Mouse (Mus musculus): ENCODE measurements around the gene Epha2. TPM values are rescaled to one million over a fixed set of nuclear protein-coding genes. Genes with fewer than 3 reads are reported as not detected.

Gene Epha2
- 46.8 TPM for polyA plus RNA-seq (2012; fragmentation: generic; extraction: Trizol)

- Histone ChIP-seq H3K4me3 (peak within 1 kb of the TSS; percentile 91), H3ac (ENCODE audit: control insufficient read depth, insufficient read length) (peak within 1 kb of the TSS; percentile 60), H3K27me3 (ENCODE audit: control insufficient read depth, insufficient read depth, insufficient read length) (no peaks in the 10 kb centered on the region), H3K79me2 (ENCODE audit: control insufficient read depth, insufficient read depth) (peaks cover 48% of the 10 kb centered on the region), H3K36me3 (ENCODE audit: control insufficient read depth, insufficient read depth) (no peaks in the 10 kb centered on the region), H3K4me2 (ENCODE audit: low read depth) (peak within 1 kb of the TSS; percentile 91)
- peak; percentile 97 for TF ChIP-seq POLR2A (IDR thresholded peaks at IDR 0.05; ENCODE audit: insufficient read length, low read depth)
- TF ChIP-seq E2F4 (IDR thresholded peaks at IDR 0.05; ENCODE audit: insufficient read depth): no peak
- peak; percentile 96 for TF ChIP-seq POLR2AphosphoS2 (IDR thresholded peaks at IDR 0.05; ENCODE audit: insufficient read length, low read depth)
- no peak for TF ChIP-seq MYOG (IDR thresholded peaks at IDR 0.05; ENCODE audit: control insufficient read depth in 1 of 3, insufficient read depth in 1 of 3, insufficient read length in 2 of 3, low read depth in 2 of 3)
- no peak for TF ChIP-seq MAX (IDR thresholded peaks at IDR 0.05; ENCODE audit: low read depth)
- no peak for TF ChIP-seq USF1 (IDR thresholded peaks at IDR 0.05; ENCODE audit: low read depth)
- no peak for TF ChIP-seq TCF3 (IDR thresholded peaks at IDR 0.05; ENCODE audit: insufficient read length, low read depth)
- no peak for TF ChIP-seq REST (IDR thresholded peaks at IDR 0.05; ENCODE audit: insufficient read depth, insufficient read length)
- no peak for TF ChIP-seq SRF (IDR thresholded peaks at IDR 0.05; ENCODE audit: control insufficient read depth, insufficient read length, low read depth)
- TF ChIP-seq CEBPB (IDR thresholded peaks at IDR 0.05; ENCODE audit: insufficient read depth, poor library complexity, severe bottlenecking): no peak
These were observed at the start of gene Epha2 for GRCm38 (mm10) chr4:141301116-141301553. TSS of gene Epha2 (plus strand) at chr4:141301240.

DNA sequence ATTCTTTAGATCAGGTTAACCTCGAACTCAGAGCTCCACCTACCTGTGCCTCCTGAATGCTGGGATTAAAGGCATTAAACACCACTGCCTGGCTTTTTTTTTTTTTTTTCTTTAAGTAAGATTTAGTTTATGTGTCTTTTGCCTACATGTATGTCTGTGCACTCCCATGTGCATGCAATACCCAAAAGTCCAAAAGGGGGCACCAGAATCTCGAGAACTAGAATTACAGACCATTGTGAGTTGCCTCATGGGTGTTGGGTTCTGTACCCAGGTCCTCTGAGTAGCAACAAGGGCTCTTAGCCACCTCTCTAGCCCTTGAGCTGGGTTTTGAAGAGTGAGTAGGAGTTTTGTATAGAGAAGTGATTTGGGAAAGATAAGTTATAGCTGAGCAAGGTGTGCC lies 48.4 kb upstream of the Epha2 start:
- TF ChIP-seq REST (IDR thresholded peaks at IDR 0.05; ENCODE audit: insufficient read depth, insufficient read length) (no peak), MYOD1 (IDR thresholded peaks at IDR 0.05; ENCODE audit: control insufficient read depth in 1 of 3, insufficient read length in 2 of 3, low read depth in 2 of 3) (no peak), POLR2AphosphoS2 (IDR thresholded peaks at IDR 0.05; ENCODE audit: insufficient read length, low read depth) (no peak), E2F4 (IDR thresholded peaks at IDR 0.05; ENCODE audit: insufficient read depth) (no peak), CEBPB (IDR thresholded peaks at IDR 0.05; ENCODE audit: insufficient read depth, poor library complexity, severe bottlenecking) (no peak), MYOG (IDR thresholded peaks at IDR 0.05; ENCODE audit: control insufficient read depth in 1 of 3, insufficient read depth in 1 of 3, insufficient read length in 2 of 3, low read depth in 2 of 3) (no peak), TCF3 (IDR thresholded peaks at IDR 0.05; ENCODE audit: insufficient read length, low read depth) (no peak), TCF12 (IDR thresholded peaks at IDR 0.05; ENCODE audit: insufficient read depth, poor library complexity, severe bottlenecking) (no peak), MAX (IDR thresholded peaks at IDR 0.05; ENCODE audit: low read depth) (no peak), SRF (IDR thresholded peaks at IDR 0.05; ENCODE audit: control insufficient read depth, insufficient read length, low read depth) (no peak), USF1 (IDR thresholded peaks at IDR 0.05; ENCODE audit: low read depth) (no peak), POLR2A (IDR thresholded peaks at IDR 0.05; ENCODE audit: insufficient read length, low read depth) (no peak)
- Histone ChIP-seq H3K4me3 (no peak overlapping the region), H3K36me3 (ENCODE audit: control insufficient read depth, insufficient read depth) (peaks cover 6% of the 10 kb centered on the region), H3K4me2 (ENCODE audit: low read depth) (no peak overlapping the region), H3ac (ENCODE audit: control insufficient read depth, insufficient read length) (no peak overlapping the region), H3K79me2 (ENCODE audit: control insufficient read depth, insufficient read depth) (no peaks in the 10 kb centered on the region), H3K27me3 (ENCODE audit: control insufficient read depth, insufficient read depth, insufficient read length) (no peaks in the 10 kb centered on the region)

DNA sequence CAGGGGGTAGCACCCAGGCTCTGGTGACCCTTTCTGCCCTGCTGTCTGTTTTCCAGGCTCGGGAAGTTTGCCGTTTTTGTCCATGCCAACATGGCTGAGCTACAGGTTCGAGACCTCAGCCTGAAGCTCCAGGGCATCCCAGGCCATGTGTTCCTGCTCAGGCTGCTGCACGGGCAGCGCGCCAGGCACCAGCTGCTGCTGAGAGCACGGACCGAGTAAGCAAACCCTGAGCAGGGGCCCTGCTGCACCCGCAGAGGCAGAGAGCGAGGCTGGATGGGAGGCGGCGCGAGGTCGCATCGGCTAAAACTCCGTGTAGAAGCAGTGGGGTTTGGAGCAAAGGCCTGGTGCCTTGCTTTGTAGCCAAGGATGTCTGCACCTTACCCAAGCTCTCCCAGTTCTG lies 46.8 kb upstream of the Epha2 start:
- no peak overlapping the region for H3ac ChIP-seq (ENCODE audit: control insufficient read depth, insufficient read length)
- H3K4me3 ChIP-seq: no peak overlapping the region
- no peaks in the 10 kb centered on the region for H3K79me2 ChIP-seq (ENCODE audit: control insufficient read depth, insufficient read depth)
- H3K27me3 ChIP-seq (ENCODE audit: control insufficient read depth, insufficient read depth, insufficient read length): no peaks in the 10 kb centered on the region
- peaks cover 6% of the 10 kb centered on the region for H3K36me3 ChIP-seq (ENCODE audit: control insufficient read depth, insufficient read depth)
- no peak overlapping the region for H3K4me2 ChIP-seq (ENCODE audit: low read depth)
- TF ChIP-seq MYOG (IDR thresholded peaks at IDR 0.05; ENCODE audit: control insufficient read depth in 1 of 3, insufficient read depth in 1 of 3, insufficient read length in 2 of 3, low read depth in 2 of 3): peak in 2 of 3 experiments; percentile 65 to 72
- TF ChIP-seq CEBPB (IDR thresholded peaks at IDR 0.05; ENCODE audit: insufficient read depth, poor library complexity, severe bottlenecking): no peak
- peak in 1 of 3 experiments; percentile 49 for TF ChIP-seq MYOD1 (IDR thresholded peaks at IDR 0.05; ENCODE audit: control insufficient read depth in 1 of 3, insufficient read length in 2 of 3, low read depth in 2 of 3)

GRCm38 (mm10) chr4:141257440-141257839 lies 43.6 kb upstream of the Epha2 start:
- no peaks in the 10 kb centered on the region for H3K79me2 ChIP-seq (ENCODE audit: control insufficient read depth, insufficient read depth)
- H3K36me3 ChIP-seq (ENCODE audit: control insufficient read depth, insufficient read depth): no peaks in the 10 kb centered on the region
- no peak overlapping the region for H3K4me2 ChIP-seq (ENCODE audit: low read depth)
- TF ChIP-seq E2F4 (IDR thresholded peaks at IDR 0.05; ENCODE audit: insufficient read depth) (no peak), CEBPB (IDR thresholded peaks at IDR 0.05; ENCODE audit: insufficient read depth, poor library complexity, severe bottlenecking) (no peak), REST (IDR thresholded peaks at IDR 0.05; ENCODE audit: insufficient read depth, insufficient read length) (no peak), POLR2AphosphoS2 (IDR thresholded peaks at IDR 0.05; ENCODE audit: insufficient read length, low read depth) (no peak), MYOG (IDR thresholded peaks at IDR 0.05; ENCODE audit: control insufficient read depth in 1 of 3, insufficient read depth in 1 of 3, insufficient read length in 2 of 3, low read depth in 2 of 3) (no peak), TCF12 (IDR thresholded peaks at IDR 0.05; ENCODE audit: insufficient read depth, poor library complexity, severe bottlenecking) (no peak), POLR2A (IDR thresholded peaks at IDR 0.05; ENCODE audit: insufficient read length, low read depth) (no peak), SRF (IDR thresholded peaks at IDR 0.05; ENCODE audit: control insufficient read depth, insufficient read length, low read depth) (no peak), TCF3 (IDR thresholded peaks at IDR 0.05; ENCODE audit: insufficient read length, low read depth) (no peak), MYOD1 (IDR thresholded peaks at IDR 0.05; ENCODE audit: control insufficient read depth in 1 of 3, insufficient read length in 2 of 3, low read depth in 2 of 3) (no peak), USF1 (IDR thresholded peaks at IDR 0.05; ENCODE audit: low read depth) (no peak), MAX (IDR thresholded peaks at IDR 0.05; ENCODE audit: low read depth) (no peak)
- no peaks in the 10 kb centered on the region for H3K27me3 ChIP-seq (ENCODE audit: control insufficient read depth, insufficient read depth, insufficient read length)
- H3ac ChIP-seq (ENCODE audit: control insufficient read depth, insufficient read length): no peak overlapping the region
- no peak overlapping the region for H3K4me3 ChIP-seq

GRCm38 (mm10) chr4:141259413-141259812 lies 41.6 kb upstream of the Epha2 start:
- H3K4me3 ChIP-seq: peak overlapping the region; percentile 4
- H3ac ChIP-seq (ENCODE audit: control insufficient read depth, insufficient read length): no peak overlapping the region
- H3K27me3 ChIP-seq (ENCODE audit: control insufficient read depth, insufficient read depth, insufficient read length): no peaks in the 10 kb centered on the region
- no peaks in the 10 kb centered on the region for H3K36me3 ChIP-seq (ENCODE audit: control insufficient read depth, insufficient read depth)
- no peak for TF ChIP-seq CEBPB (IDR thresholded peaks at IDR 0.05; ENCODE audit: insufficient read depth, poor library complexity, severe bottlenecking)
- no peak for TF ChIP-seq E2F4 (IDR thresholded peaks at IDR 0.05; ENCODE audit: insufficient read depth)
- no peak for TF ChIP-seq POLR2A (IDR thresholded peaks at IDR 0.05; ENCODE audit: insufficient read length, low read depth)
- no peak for TF ChIP-seq SRF (IDR thresholded peaks at IDR 0.05; ENCODE audit: control insufficient read depth, insufficient read length, low read depth)
- TF ChIP-seq MYOG (IDR thresholded peaks at IDR 0.05; ENCODE audit: control insufficient read depth in 1 of 3, insufficient read depth in 1 of 3, insufficient read length in 2 of 3, low read depth in 2 of 3): no peak
- TF ChIP-seq MAX (IDR thresholded peaks at IDR 0.05; ENCODE audit: low read depth): no peak
- TF ChIP-seq POLR2AphosphoS2 (IDR thresholded peaks at IDR 0.05; ENCODE audit: insufficient read length, low read depth): peak; percentile 39
- TF ChIP-seq TCF12 (IDR thresholded peaks at IDR 0.05; ENCODE audit: insufficient read depth, poor library complexity, severe bottlenecking): no peak
- TF ChIP-seq REST (IDR thresholded peaks at IDR 0.05; ENCODE audit: insufficient read depth, insufficient read length): no peak
- peak; percentile 85 for TF ChIP-seq USF1 (IDR thresholded peaks at IDR 0.05; ENCODE audit: low read depth)
- TF ChIP-seq TCF3 (IDR thresholded peaks at IDR 0.05; ENCODE audit: insufficient read length, low read depth): no peak
- no peak for TF ChIP-seq MYOD1 (IDR thresholded peaks at IDR 0.05; ENCODE audit: control insufficient read depth in 1 of 3, insufficient read length in 2 of 3, low read depth in 2 of 3)
- H3K4me2 ChIP-seq (ENCODE audit: low read depth): peak overlapping the region; percentile 64
- no peaks in the 10 kb centered on the region for H3K79me2 ChIP-seq (ENCODE audit: control insufficient read depth, insufficient read depth)
